Mouse (Mus musculus) kidney, adult 2 months (tissue): ENCODE measurements at regions not wholly inside any gene's neighbourhood (a gene's known extent, or its start where the extent isn't known, plus 50 kb on each side); places are given as distances from the start of the nearest gene placed in this dataset.

Source experiments
- CTCF ChIP-seq: fragments of 200-500 bp; conservative IDR thresholded peaks from 2 replicates; pipeline ENCODE4 v1.5.1; 2011; ENCODE audit warnings: low read depth, mild to moderate bottlenecking, control low read depth, low read length, moderate library complexity, mixed read lengths; ENCODE audit not compliant: insufficient read depth, insufficient read length
- POLR2A ChIP-seq: fragments of 200-500 bp; IDR thresholded peaks from one replicate; pipeline ENCODE4 v1.6.1; 2011; ENCODE audit warnings: low read depth, low read length, control low read depth

DNA sequence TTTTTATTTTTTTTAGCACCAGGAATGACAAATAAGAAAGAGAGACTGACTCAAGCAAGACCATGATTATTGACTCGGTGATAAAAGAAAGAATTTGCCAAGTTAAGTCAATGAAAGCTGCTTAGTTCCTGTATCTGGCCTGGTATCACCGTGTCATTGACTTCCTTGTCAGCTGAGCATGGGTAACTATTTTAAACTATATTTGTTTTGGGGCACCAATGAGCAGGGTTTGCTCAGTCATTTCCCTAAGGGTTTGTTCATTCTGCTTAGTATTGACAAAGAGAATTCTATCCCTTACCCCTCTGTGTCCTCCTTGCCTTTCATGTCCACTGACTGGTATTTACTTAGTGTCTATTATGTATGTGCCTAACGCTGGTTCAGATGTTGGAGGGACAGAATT, 189.2 kb upstream of the Fermt1 start:
- TF ChIP-seq POLR2A (no peak), CTCF (no peak)
